Mouse (Mus musculus): ENCODE measurements around the gene Plxnb1. TPM values are rescaled to one million over a fixed set of nuclear protein-coding genes. Genes with fewer than 3 reads are reported as not detected.

Plxnb1 gene
- polyA plus RNA-seq, 1 experiment from 2014 or later: 17.9 TPM

- Histone ChIP-seq H3K4me1 (ENCODE audit: control insufficient read depth, insufficient read depth, low read length) (peaks cover 4% of the 10 kb centered on the region; the same call in 1 of the 2 replicates), H3K9me3 (replicated peaks; ENCODE audit: control insufficient read depth, low read length, poor library complexity, severe bottlenecking) (no peaks in the 10 kb centered on the region), H3K36me3 (ENCODE audit: control insufficient read depth, insufficient read depth, low read length) (peaks cover 14% of the 10 kb centered on the region), H3K9ac (ENCODE audit: low read depth, low read length) (no peak overlapping the region), H3K4me2 (ENCODE audit: low read length) (no peak overlapping the region), H3K27me3 (ENCODE audit: control insufficient read depth, insufficient read depth, low read depth, low read length) (no peaks in the 10 kb centered on the region), H3K4me3 (ENCODE audit: low read depth, low read length) (no peak overlapping the region), H3K27ac (ENCODE audit: low read length) (no peak overlapping the region)
- ATAC-seq: no peak
- WGBS: 79% methylated on average over 3 of the region's 3 CpGs
Observed at GRCm38 (mm10) chr9:109053366-109053765, 41.8 kb upstream of the Plxnb1 start.

GRCm38 (mm10) chr9:109053851-109054250 lies 41.3 kb upstream of the Plxnb1 start:
- no peaks in the 10 kb centered on the region for H3K27me3 ChIP-seq (ENCODE audit: control insufficient read depth, insufficient read depth, low read depth, low read length)
- 86% methylated on average over 6 of the region's 6 CpGs for WGBS
- H3K4me2 ChIP-seq (ENCODE audit: low read length): no peak overlapping the region
- no peak overlapping the region for H3K4me3 ChIP-seq (ENCODE audit: low read depth, low read length)
- no peak overlapping the region for H3K27ac ChIP-seq (ENCODE audit: low read length)
- H3K9me3 ChIP-seq (replicated peaks; ENCODE audit: control insufficient read depth, low read length, poor library complexity, severe bottlenecking): no peaks in the 10 kb centered on the region
- H3K9ac ChIP-seq (ENCODE audit: low read depth, low read length): no peak overlapping the region
- ATAC-seq: no peak
- H3K36me3 ChIP-seq (ENCODE audit: control insufficient read depth, insufficient read depth, low read length): peaks cover 14% of the 10 kb centered on the region
- peaks cover 8% of the 10 kb centered on the region for H3K4me1 ChIP-seq (ENCODE audit: control insufficient read depth, insufficient read depth, low read length)

- Histone ChIP-seq H3K4me1 (ENCODE audit: control insufficient read depth, insufficient read depth, low read length) (peaks cover 10% of the 10 kb centered on the region), H3K27ac (ENCODE audit: low read length) (peak overlapping the region; percentile 56), H3K4me2 (ENCODE audit: low read length) (peak overlapping the region; percentile 43), H3K9ac (ENCODE audit: low read depth, low read length) (peak overlapping the region; percentile 53), H3K27me3 (ENCODE audit: control insufficient read depth, insufficient read depth, low read depth, low read length) (no peaks in the 10 kb centered on the region), H3K36me3 (ENCODE audit: control insufficient read depth, insufficient read depth, low read length) (peaks cover 14% of the 10 kb centered on the region), H3K9me3 (replicated peaks; ENCODE audit: control insufficient read depth, low read length, poor library complexity, severe bottlenecking) (no peaks in the 10 kb centered on the region), H3K4me3 (ENCODE audit: low read depth, low read length) (peak overlapping the region; percentile 37)
- WGBS: 10% methylated on average over 7 of the region's 7 CpGs
- peak; percentile 80 for ATAC-seq
Observed at GRCm38 (mm10) chr9:109054712-109055111, 40.5 kb upstream of the Plxnb1 start.

- no peaks in the 10 kb centered on the region for H3K27me3 ChIP-seq (ENCODE audit: control insufficient read depth, insufficient read depth, low read depth, low read length)
- peak overlapping the region; percentile 37 for H3K4me3 ChIP-seq (ENCODE audit: low read depth, low read length)
- peaks cover 12% of the 10 kb centered on the region for H3K4me1 ChIP-seq (ENCODE audit: control insufficient read depth, insufficient read depth, low read length)
- ATAC-seq: no peak
- H3K9ac ChIP-seq (ENCODE audit: low read depth, low read length): peak overlapping the region; percentile 53; the same call in 1 of the 2 replicates
- H3K9me3 ChIP-seq (replicated peaks; ENCODE audit: control insufficient read depth, low read length, poor library complexity, severe bottlenecking): no peaks in the 10 kb centered on the region
- 92% methylated on average over 12 of the region's 12 CpGs for WGBS
- peak overlapping the region; percentile 56; the same call in 1 of the 2 replicates for H3K27ac ChIP-seq (ENCODE audit: low read length)
- H3K4me2 ChIP-seq (ENCODE audit: low read length): peak overlapping the region; percentile 43
- peaks cover 14% of the 10 kb centered on the region for H3K36me3 ChIP-seq (ENCODE audit: control insufficient read depth, insufficient read depth, low read length)
Observed at GRCm38 (mm10) chr9:109055271-109056030, 39.7 kb upstream of the Plxnb1 start.

GRCm38 (mm10) chr9:109056081-109056690 lies 39.0 kb upstream of the Plxnb1 start:
- H3K27ac ChIP-seq (ENCODE audit: low read length): no peak overlapping the region

GRCm38 (mm10) chr9:109056916-109057315 lies 38.3 kb upstream of the Plxnb1 start:
- Histone ChIP-seq H3K27me3 (ENCODE audit: control insufficient read depth, insufficient read depth, low read depth, low read length) (no peaks in the 10 kb centered on the region), H3K4me3 (ENCODE audit: low read depth, low read length) (no peak overlapping the region), H3K9me3 (replicated peaks; ENCODE audit: control insufficient read depth, low read length, poor library complexity, severe bottlenecking) (no peaks in the 10 kb centered on the region), H3K27ac (ENCODE audit: low read length) (no peak overlapping the region), H3K4me2 (ENCODE audit: low read length) (no peak overlapping the region), H3K9ac (ENCODE audit: low read depth, low read length) (no peak overlapping the region), H3K36me3 (ENCODE audit: control insufficient read depth, insufficient read depth, low read length) (peaks cover 20% of the 10 kb centered on the region), H3K4me1 (ENCODE audit: control insufficient read depth, insufficient read depth, low read length) (peaks cover 12% of the 10 kb centered on the region)
- 91% methylated on average over 4 of the region's 4 CpGs for WGBS
- no peak for ATAC-seq

More at GRCm38 (mm10) chr9:109056081-109056690, 39.0 kb upstream of the Plxnb1 start:
- H3K9ac ChIP-seq (ENCODE audit: low read depth, low read length): no peak overlapping the region
- WGBS: 93% methylated on average over 17 of the region's 17 CpGs
- no peaks in the 10 kb centered on the region for H3K9me3 ChIP-seq (replicated peaks; ENCODE audit: control insufficient read depth, low read length, poor library complexity, severe bottlenecking)
- peaks cover 18% of the 10 kb centered on the region for H3K36me3 ChIP-seq (ENCODE audit: control insufficient read depth, insufficient read depth, low read length)
- no peak overlapping the region for H3K4me2 ChIP-seq (ENCODE audit: low read length)
- no peaks in the 10 kb centered on the region for H3K27me3 ChIP-seq (ENCODE audit: control insufficient read depth, insufficient read depth, low read depth, low read length)
- no peak overlapping the region for H3K4me3 ChIP-seq (ENCODE audit: low read depth, low read length)
- H3K4me1 ChIP-seq (ENCODE audit: control insufficient read depth, insufficient read depth, low read length): peaks cover 12% of the 10 kb centered on the region
- ATAC-seq: no peak

- H3K27ac ChIP-seq (ENCODE audit: low read length): no peak overlapping the region
- peaks cover 20% of the 10 kb centered on the region for H3K36me3 ChIP-seq (ENCODE audit: control insufficient read depth, insufficient read depth, low read length)
- no peak overlapping the region for H3K4me2 ChIP-seq (ENCODE audit: low read length)
- H3K4me1 ChIP-seq (ENCODE audit: control insufficient read depth, insufficient read depth, low read length): peaks cover 12% of the 10 kb centered on the region
- whole genome bisulfite sequencing: 95% methylated on average over 5 of the region's 5 CpGs
- ATAC-seq: no peak
- H3K9ac ChIP-seq (ENCODE audit: low read depth, low read length): no peak overlapping the region
- H3K27me3 ChIP-seq (ENCODE audit: control insufficient read depth, insufficient read depth, low read depth, low read length): no peaks in the 10 kb centered on the region
- no peak overlapping the region for H3K4me3 ChIP-seq (ENCODE audit: low read depth, low read length)
- H3K9me3 ChIP-seq (replicated peaks; ENCODE audit: control insufficient read depth, low read length, poor library complexity, severe bottlenecking): no peaks in the 10 kb centered on the region
Observed at GRCm38 (mm10) chr9:109057543-109057942, 37.6 kb upstream of the Plxnb1 start.

GRCm38 (mm10) chr9:109058006-109058765 lies 37.0 kb upstream of the Plxnb1 start:
- Histone ChIP-seq H3K4me1 (ENCODE audit: control insufficient read depth, insufficient read depth, low read length) (peaks cover 12% of the 10 kb centered on the region), H3K36me3 (ENCODE audit: control insufficient read depth, insufficient read depth, low read length) (peaks cover 20% of the 10 kb centered on the region), H3K27ac (ENCODE audit: low read length) (no peak overlapping the region), H3K27me3 (ENCODE audit: control insufficient read depth, insufficient read depth, low read depth, low read length) (no peaks in the 10 kb centered on the region), H3K9me3 (replicated peaks; ENCODE audit: control insufficient read depth, low read length, poor library complexity, severe bottlenecking) (no peaks in the 10 kb centered on the region), H3K4me3 (ENCODE audit: low read depth, low read length) (no peak overlapping the region), H3K4me2 (ENCODE audit: low read length) (no peak overlapping the region), H3K9ac (ENCODE audit: low read depth, low read length) (no peak overlapping the region)
- WGBS: 96% methylated on average over 19 of the region's 19 CpGs
- no peak for ATAC-seq

All from midbrain, embryonic 16.5 days (tissue).